Mouse (Mus musculus): ENCODE data around the gene Pate4.

DNA sequence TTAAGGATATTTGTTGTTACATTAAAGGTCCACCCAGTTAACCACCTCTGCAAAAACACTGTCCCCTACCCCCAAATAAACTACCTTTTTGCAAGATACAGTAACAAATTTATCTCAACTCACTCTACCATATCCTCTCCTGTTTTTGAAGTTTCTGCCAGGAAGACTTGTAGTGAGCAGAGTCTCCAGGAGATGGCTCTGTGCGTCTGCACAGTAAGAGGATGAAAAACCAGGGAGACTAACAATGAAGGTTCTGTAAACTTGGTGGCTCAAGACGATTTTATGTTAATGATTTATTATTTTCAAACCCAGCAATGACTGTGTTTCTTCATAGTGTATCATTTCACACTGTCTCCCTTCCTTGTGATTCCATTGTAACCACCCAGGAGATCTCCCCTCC lies 18.8 kb downstream of the Pate4 start:
- TF ChIP-seq CTCF (IDR thresholded peaks at IDR 0.05; ENCODE audit: control insufficient read depth, insufficient read depth, insufficient replicate concordance, low read depth, low read length) (no peak), POLR2A (IDR thresholded peaks at IDR 0.05; ENCODE audit: control insufficient read depth, low read depth, low read length) (no peak)
